Mouse (Mus musculus) kidney, postnatal 36 days (tissue): ENCODE data around the gene Gm21861.
"Not testable (repeated sequence)": the region's sequence is repeated elsewhere in the genome, so short reads cannot be mapped to it uniquely, and the experiment has no call there.

ENCODE experiments used
- DNase-seq, 2 experiments: peaks; one replicate each; pipeline ENCODE4 v3.0.0; 2021 to 2022; ENCODE audit warnings: mixed read lengths in 2 of 2

The Gm21861 gene

GRCm38 (mm10) chrY:58814497-58814896 lies at the start of gene Gm21861:
TSS of gene Gm21861 (minus strand) at chrY:58814597.
- DNase-seq: not testable (repeated sequence)
